Mouse (Mus musculus) liver, embryonic 16.5 days (tissue): ENCODE data around the gene Npm1. TPM values are rescaled to one million over a fixed set of nuclear protein-coding genes. Genes with fewer than 3 reads are reported as not detected.

Experiments used
- ATAC-seq: fragments of 200-750 bp; cut with Nextera tagmentation; 2 replicates; pipeline ENCODE4 v1.8.0; 2017; ENCODE audit warnings: low read depth, mild to moderate bottlenecking, moderate number of reproducible peaks, moderate library complexity
- H3K27ac ChIP-seq: fragments of 300-500 bp; sonication (generic); 2 replicates; pipeline ENCODE4 v1.5.1; 2014; ENCODE audit warnings: mild to moderate bottlenecking, low read length
- H3K27me3 ChIP-seq: fragments of 300-500 bp; sonication (generic); 2 replicates; pipeline ENCODE4 v1.6.1; 2014; ENCODE audit warnings: low read depth, low read length, mixed read lengths; ENCODE audit not compliant: control insufficient read depth, insufficient read depth
- H3K36me3 ChIP-seq: fragments of 300-500 bp; sonication (generic); 2 replicates; pipeline ENCODE4 v1.6.1; 2014; ENCODE audit warnings: mild to moderate bottlenecking; ENCODE audit not compliant: control insufficient read depth, insufficient read depth
- H3K4me1 ChIP-seq: fragments of 300-500 bp; sonication (generic); 2 replicates; pipeline ENCODE4 v1.6.1; 2014; ENCODE audit warnings: low read depth, low read length, mixed read lengths; ENCODE audit not compliant: control insufficient read depth
- H3K4me2 ChIP-seq: fragments of 300-500 bp; sonication (generic); 2 replicates; pipeline ENCODE4 v1.6.1; 2014; ENCODE audit warnings: low read depth, low read length, mixed read lengths
- H3K4me3 ChIP-seq: fragments of 300-500 bp; sonication (generic); 2 replicates; pipeline ENCODE4 v1.5.1; 2014; ENCODE audit warnings: low read depth, mild to moderate bottlenecking, low read length
- H3K9ac ChIP-seq: fragments of 300-500 bp; sonication (generic); 2 replicates; pipeline ENCODE4 v1.6.1; 2014; ENCODE audit warnings: low read depth, low read length
- H3K9me3 ChIP-seq: fragments of 300-500 bp; sonication (generic); replicated peaks from 2 replicates; pipeline ENCODE4 v1.6.1; 2016; ENCODE audit warnings: low read length; ENCODE audit not compliant: control insufficient read depth
- WGBS: fragments of 180-500 bp; shearing (Covaris S2); extraction: QIAGEN DNeasy Blood & Tissue Kit; methylation state at CpG from one replicate; pipeline ENCODE4 v1.1.7; 2014; ENCODE audit not compliant: insufficient replicate concordance; 5-methylcytosine and 5-hydroxymethylcytosine counted together
- polyA plus RNA-seq: library from polyadenylated mRNA; unstranded; fragments of >200 nt; fragmentation: Nextera tagmentation; extraction: Ambion mirVana; gene quantifications from 2 replicates; pipeline ENCODE4 v1.2.1, GENCODE M21; 2015

The Npm1 gene
- polyA plus RNA-seq, 1 experiment from 2014 or later, result 289 TPM

GRCm38 (mm10) chr11:33200764-33201625 is 38.0 kb upstream of the Npm1 start:
- Histone ChIP-seq H3K4me3 (peak overlapping the region; percentile 18; the same call in 1 of the 2 replicates), H3K9me3 (no peaks in the 10 kb centered on the region), H3K9ac (no peak overlapping the region), H3K4me2 (peak overlapping the region; percentile 27; the same call in 1 of the 2 replicates), H3K27ac (no peak overlapping the region), H3K4me1 (peaks cover 2% of the 10 kb centered on the region), H3K36me3 (no peaks in the 10 kb centered on the region), H3K27me3 (peaks cover 100% of the 10 kb centered on the region)
- ATAC-seq, result no peak
- WGBS, result under 1% methylated on average over 76 of the region's 76 CpGs

- Histone ChIP-seq H3K9ac (no peak overlapping the region), H3K4me3 (peak overlapping the region; percentile 1; the same call in 1 of the 2 replicates), H3K4me1 (peaks cover 2% of the 10 kb centered on the region), H3K27ac (no peak overlapping the region), H3K27me3 (peaks cover 100% of the 10 kb centered on the region), H3K4me2 (peak overlapping the region; percentile 27; the same call in 1 of the 2 replicates), H3K36me3 (no peaks in the 10 kb centered on the region), H3K9me3 (no peaks in the 10 kb centered on the region)
- WGBS, result under 1% methylated on average over 45 of the region's 45 CpGs
- ATAC-seq, result no peak
These were observed 37.1 kb upstream of the Npm1 start for GRCm38 (mm10) chr11:33199906-33200763.

- H3K9me3 ChIP-seq, result no peaks in the 10 kb centered on the region
- WGBS, result 4% methylated on average over 15 of the region's 15 CpGs
- peaks cover 2% of the 10 kb centered on the region for H3K4me1 ChIP-seq
- H3K4me2 ChIP-seq, result no peak overlapping the region
- no peak overlapping the region for H3K4me3 ChIP-seq
- H3K9ac ChIP-seq, result no peak overlapping the region
- no peaks in the 10 kb centered on the region for H3K36me3 ChIP-seq
- H3K27ac ChIP-seq, result no peak overlapping the region
- ATAC-seq, result no peak
- H3K27me3 ChIP-seq, result peaks cover 96% of the 10 kb centered on the region
These were observed 36.1 kb upstream of the Npm1 start for GRCm38 (mm10) chr11:33199117-33199514.

- no peak overlapping the region for H3K27ac ChIP-seq
- no peak overlapping the region for H3K4me3 ChIP-seq
- no peak overlapping the region for H3K4me2 ChIP-seq
- H3K27me3 ChIP-seq, result peaks cover 96% of the 10 kb centered on the region
- ATAC-seq, result no peak
- 20% methylated on average over 22 of the region's 22 CpGs for WGBS
- H3K9ac ChIP-seq, result no peak overlapping the region
- H3K36me3 ChIP-seq, result no peaks in the 10 kb centered on the region
- peaks cover 2% of the 10 kb centered on the region for H3K4me1 ChIP-seq
- H3K9me3 ChIP-seq, result no peaks in the 10 kb centered on the region
These were observed 35.5 kb upstream of the Npm1 start for GRCm38 (mm10) chr11:33198351-33199116.

- H3K36me3 ChIP-seq, result no peaks in the 10 kb centered on the region
- no peak overlapping the region for H3K4me2 ChIP-seq
- H3K9me3 ChIP-seq, result no peaks in the 10 kb centered on the region
- H3K4me3 ChIP-seq, result no peak overlapping the region
- 20% methylated on average over 15 of the region's 15 CpGs for WGBS
- peaks cover 95% of the 10 kb centered on the region for H3K27me3 ChIP-seq
- peaks cover 2% of the 10 kb centered on the region; the same call in 1 of the 2 replicates for H3K4me1 ChIP-seq
- ATAC-seq, result no peak
- no peak overlapping the region for H3K27ac ChIP-seq
- H3K9ac ChIP-seq, result no peak overlapping the region
These were observed 34.7 kb upstream of the Npm1 start for GRCm38 (mm10) chr11:33197673-33198072.

DNA sequence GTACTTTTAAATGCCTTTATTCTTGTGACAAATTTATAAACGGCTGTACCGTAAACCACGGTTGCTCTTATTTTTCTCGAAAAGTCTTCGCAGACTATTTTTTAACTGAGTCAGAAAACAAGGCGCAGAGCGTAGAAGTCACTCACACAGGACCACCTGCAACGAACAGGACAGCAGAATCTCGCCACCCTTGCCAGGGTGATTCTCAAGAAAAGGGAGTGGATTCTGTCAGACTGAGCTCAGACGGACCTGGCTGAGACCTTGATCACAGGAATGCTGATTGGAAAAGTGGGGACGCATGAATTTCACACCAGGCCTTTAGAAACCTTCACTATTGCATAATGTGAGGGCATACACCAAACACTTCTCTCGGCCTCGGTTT is 34.1 kb upstream of the Npm1 start:
- no peak overlapping the region for H3K27ac ChIP-seq
- H3K4me1 ChIP-seq, result peaks cover 2% of the 10 kb centered on the region; the same call in 1 of the 2 replicates
- H3K4me3 ChIP-seq, result no peak overlapping the region
- no peak overlapping the region for H3K4me2 ChIP-seq
- no peak overlapping the region for H3K9ac ChIP-seq
- no peak for ATAC-seq
- H3K9me3 ChIP-seq, result no peaks in the 10 kb centered on the region
- 22% methylated on average over 13 of the region's 13 CpGs for WGBS
- peaks cover 90% of the 10 kb centered on the region for H3K27me3 ChIP-seq
- no peaks in the 10 kb centered on the region for H3K36me3 ChIP-seq

GRCm38 (mm10) chr11:33196447-33197132 is 33.6 kb upstream of the Npm1 start:
- H3K27me3 ChIP-seq, result peaks cover 85% of the 10 kb centered on the region
- no peaks in the 10 kb centered on the region for H3K9me3 ChIP-seq
- H3K4me3 ChIP-seq, result no peak overlapping the region
- ATAC-seq, result no peak
- WGBS, result 9% methylated on average over 24 of the region's 24 CpGs
- no peak overlapping the region for H3K9ac ChIP-seq
- H3K36me3 ChIP-seq, result no peaks in the 10 kb centered on the region
- H3K4me2 ChIP-seq, result no peak overlapping the region
- peaks cover 2% of the 10 kb centered on the region; the same call in 1 of the 2 replicates for H3K4me1 ChIP-seq
- no peak overlapping the region for H3K27ac ChIP-seq
